Mouse (Mus musculus): Measurements from ENCODE around the gene Sv2b. TPM values are rescaled to one million over a fixed set of nuclear protein-coding genes. Genes with fewer than 3 reads are reported as not detected.

Gene Sv2b
- polyA plus RNA-seq, 1 experiment from 2014 or later = 7.4 TPM

GRCm38 (mm10) chr7:75302523-75303215 lies 6.4 kb downstream of the Sv2b start:
- WGBS = 80% methylated on average over 6 of the region's 6 CpGs

DNA sequence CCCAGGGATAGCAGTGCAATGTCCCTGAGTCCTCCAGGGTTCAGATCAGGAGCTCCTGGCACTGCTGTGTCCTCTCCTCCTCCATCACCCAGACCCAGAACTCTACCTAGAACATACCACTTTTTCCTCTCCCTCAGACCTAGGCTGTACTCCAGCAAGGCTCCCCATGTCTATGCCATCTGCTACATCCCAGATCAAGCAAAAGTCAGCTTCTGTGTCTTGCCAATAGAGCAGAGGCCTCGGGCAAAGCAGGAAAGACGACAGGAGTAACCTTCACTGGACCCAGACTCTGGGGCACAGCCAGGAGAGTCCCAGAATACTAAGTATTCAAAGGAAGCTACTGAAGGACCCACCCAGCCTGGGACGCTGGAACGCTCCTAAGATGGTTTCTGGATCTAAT lies 9.8 kb downstream of the Sv2b start:
- Histone ChIP-seq H3K4me3 (ENCODE audit: low read depth, low read length) (no peak overlapping the region), H3K27me3 (ENCODE audit: control insufficient read depth, insufficient read depth, low read length) (no peaks in the 10 kb centered on the region), H3K9me3 (ENCODE audit: control insufficient read depth, low read depth, low read length) (no peaks in the 10 kb centered on the region), H3K4me1 (ENCODE audit: control insufficient read depth, insufficient read depth, low read length) (no peaks in the 10 kb centered on the region), H3K4me2 (replicated peaks; ENCODE audit: low read depth, low read length) (no peak overlapping the region), H3K36me3 (ENCODE audit: control insufficient read depth, insufficient read depth, low read length) (no peaks in the 10 kb centered on the region), H3K27ac (ENCODE audit: low read length) (no peak overlapping the region), H3K9ac (replicated peaks; ENCODE audit: low read depth, low read length) (no peak overlapping the region)
- 88% methylated on average over 4 of the region's 4 CpGs for WGBS
- ATAC-seq (ENCODE audit: insufficient number of reproducible peaks, insufficient read depth, low FRiP score, low read depth) = no peak

More at GRCm38 (mm10) chr7:75302523-75303215, 6.4 kb downstream of the Sv2b start:
- Histone ChIP-seq H3K9me3 (ENCODE audit: control insufficient read depth, low read depth, low read length) (no peaks in the 10 kb centered on the region), H3K4me1 (ENCODE audit: control insufficient read depth, insufficient read depth, low read length) (0 out of 2 replicates have a peak, but pooled peaks cover 8% of the 10 kb centered on the region), H3K4me2 (replicated peaks; ENCODE audit: low read depth, low read length) (no peak overlapping the region), H3K27me3 (ENCODE audit: control insufficient read depth, insufficient read depth, low read length) (peaks cover 3% of the 10 kb centered on the region; the same call in 1 of the 2 replicates), H3K9ac (replicated peaks; ENCODE audit: low read depth, low read length) (no peak overlapping the region), H3K4me3 (ENCODE audit: low read depth, low read length) (no peak overlapping the region), H3K27ac (ENCODE audit: low read length) (no peak overlapping the region), H3K36me3 (ENCODE audit: control insufficient read depth, insufficient read depth, low read length) (no peaks in the 10 kb centered on the region)
- no peak for ATAC-seq (ENCODE audit: insufficient number of reproducible peaks, insufficient read depth, low FRiP score, low read depth)

- ATAC-seq (ENCODE audit: insufficient number of reproducible peaks, insufficient read depth, low FRiP score, low read depth) = no peak
- Histone ChIP-seq H3K9ac (replicated peaks; ENCODE audit: low read depth, low read length) (no peak overlapping the region), H3K4me3 (ENCODE audit: low read depth, low read length) (no peak overlapping the region), H3K4me1 (ENCODE audit: control insufficient read depth, insufficient read depth, low read length) (no peaks in the 10 kb centered on the region), H3K27ac (ENCODE audit: low read length) (no peak overlapping the region), H3K4me2 (replicated peaks; ENCODE audit: low read depth, low read length) (no peak overlapping the region), H3K9me3 (ENCODE audit: control insufficient read depth, low read depth, low read length) (no peaks in the 10 kb centered on the region), H3K36me3 (ENCODE audit: control insufficient read depth, insufficient read depth, low read length) (no peaks in the 10 kb centered on the region), H3K27me3 (ENCODE audit: control insufficient read depth, insufficient read depth, low read length) (no peaks in the 10 kb centered on the region)
- 23% methylated on average over 6 of the region's 6 CpGs for whole genome bisulfite sequencing
Measured at GRCm38 (mm10) chr7:75296688-75297119, 12.4 kb downstream of the Sv2b start.

DNA sequence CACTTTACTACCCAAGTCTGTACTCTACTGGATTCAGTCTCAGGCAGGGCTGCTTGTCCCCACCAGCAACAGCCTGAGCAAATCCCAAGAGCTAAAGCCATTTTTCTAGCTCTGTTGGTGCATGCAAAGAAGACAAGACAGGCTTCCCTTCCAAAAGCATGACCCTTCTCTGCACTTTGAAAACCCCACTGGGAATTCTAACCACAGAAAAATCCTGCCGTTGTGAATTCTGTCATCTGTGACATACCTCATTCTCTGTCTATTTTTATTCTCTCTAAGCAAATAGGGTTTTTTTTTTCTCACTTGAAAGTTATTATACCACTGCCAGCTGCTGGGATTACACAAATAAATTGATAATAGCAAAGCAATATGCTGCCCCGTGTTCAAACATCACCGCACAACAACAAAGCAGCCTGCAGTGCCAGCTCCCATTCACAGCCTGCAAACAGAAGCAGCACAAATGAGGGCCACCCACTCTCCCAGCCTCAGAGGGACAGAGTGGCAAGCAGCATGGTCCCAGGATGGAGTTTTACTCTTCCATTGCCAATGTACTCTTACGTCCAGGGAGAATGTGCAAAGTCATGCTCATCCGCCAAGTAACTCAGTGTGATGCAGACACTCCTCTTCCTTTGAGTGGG lies 13.7 kb downstream of the Sv2b start:
- 58% methylated on average over 5 of the region's 5 CpGs for WGBS
- H3K27ac ChIP-seq (ENCODE audit: low read length) = no peak overlapping the region
- ATAC-seq (ENCODE audit: insufficient number of reproducible peaks, insufficient read depth, low FRiP score, low read depth) = no peak

DNA sequence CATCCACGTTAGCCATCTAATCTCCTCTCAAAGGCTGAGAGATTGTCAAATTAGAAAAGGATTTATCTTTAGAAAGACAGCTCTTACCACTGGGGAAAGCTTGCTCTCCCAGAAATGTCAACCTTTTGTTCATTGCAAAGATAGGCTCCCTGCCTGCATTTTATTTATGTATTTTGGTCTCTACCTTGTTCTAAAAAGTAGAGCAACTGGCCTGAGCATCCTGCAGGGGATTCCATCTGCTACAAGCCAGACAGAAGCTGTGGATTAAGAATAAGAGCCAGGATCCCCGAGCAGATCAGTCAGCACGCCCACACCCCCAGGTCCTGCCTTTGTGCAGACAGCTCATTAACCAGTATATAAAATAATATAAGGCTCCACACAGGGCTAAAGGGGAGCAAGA lies 16.8 kb downstream of the Sv2b start:
- Histone ChIP-seq H3K27ac (ENCODE audit: low read length) (no peak overlapping the region), H3K9me3 (ENCODE audit: control insufficient read depth, low read depth, low read length) (no peaks in the 10 kb centered on the region), H3K9ac (replicated peaks; ENCODE audit: low read depth, low read length) (no peak overlapping the region), H3K27me3 (ENCODE audit: control insufficient read depth, insufficient read depth, low read length) (no peaks in the 10 kb centered on the region), H3K36me3 (ENCODE audit: control insufficient read depth, insufficient read depth, low read length) (no peaks in the 10 kb centered on the region), H3K4me1 (ENCODE audit: control insufficient read depth, insufficient read depth, low read length) (no peaks in the 10 kb centered on the region), H3K4me2 (replicated peaks; ENCODE audit: low read depth, low read length) (no peak overlapping the region), H3K4me3 (ENCODE audit: low read depth, low read length) (no peak overlapping the region)
- no peak for ATAC-seq (ENCODE audit: insufficient number of reproducible peaks, insufficient read depth, low FRiP score, low read depth)
- WGBS = 47% methylated on average over 3 of the region's 3 CpGs

More for the DNA sequence above, 13.7 kb downstream of the Sv2b start:
- no peaks in the 10 kb centered on the region for H3K9me3 ChIP-seq (ENCODE audit: control insufficient read depth, low read depth, low read length)
- H3K36me3 ChIP-seq (ENCODE audit: control insufficient read depth, insufficient read depth, low read length) = no peaks in the 10 kb centered on the region
- no peaks in the 10 kb centered on the region for H3K4me1 ChIP-seq (ENCODE audit: control insufficient read depth, insufficient read depth, low read length)
- no peak overlapping the region for H3K4me3 ChIP-seq (ENCODE audit: low read depth, low read length)
- H3K27me3 ChIP-seq (ENCODE audit: control insufficient read depth, insufficient read depth, low read length) = no peaks in the 10 kb centered on the region
- no peak overlapping the region for H3K9ac ChIP-seq (replicated peaks; ENCODE audit: low read depth, low read length)
- H3K4me2 ChIP-seq (replicated peaks; ENCODE audit: low read depth, low read length) = no peak overlapping the region

DNA sequence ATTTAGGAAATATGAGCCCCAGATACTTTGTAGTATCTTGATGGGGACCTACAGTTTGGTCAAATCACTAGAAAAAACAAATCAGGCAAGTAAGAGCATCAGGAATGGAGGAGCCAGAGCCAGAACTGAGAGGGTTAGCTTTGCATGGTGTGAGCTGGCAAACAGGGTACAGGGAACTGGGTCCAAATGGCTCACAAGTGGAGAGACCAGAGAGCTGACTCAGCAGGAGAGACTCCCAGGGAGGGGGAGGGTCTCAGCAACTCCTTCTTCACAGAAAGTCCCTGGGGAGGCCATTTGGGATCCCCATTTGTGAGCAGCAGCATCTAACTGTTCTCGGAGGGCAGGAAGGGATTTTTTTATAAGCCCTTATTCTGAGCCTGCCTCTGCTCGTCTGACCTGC lies 18.5 kb downstream of the Sv2b start:
- H3K27me3 ChIP-seq (ENCODE audit: control insufficient read depth, insufficient read depth, low read length) = no peaks in the 10 kb centered on the region
- no peak overlapping the region for H3K4me3 ChIP-seq (ENCODE audit: low read depth, low read length)
- no peaks in the 10 kb centered on the region for H3K36me3 ChIP-seq (ENCODE audit: control insufficient read depth, insufficient read depth, low read length)
- H3K4me1 ChIP-seq (ENCODE audit: control insufficient read depth, insufficient read depth, low read length) = no peaks in the 10 kb centered on the region
- H3K9ac ChIP-seq (replicated peaks; ENCODE audit: low read depth, low read length) = no peak overlapping the region
- H3K4me2 ChIP-seq (replicated peaks; ENCODE audit: low read depth, low read length) = no peak overlapping the region
- H3K27ac ChIP-seq (ENCODE audit: low read length) = no peak overlapping the region
- WGBS = 31% methylated on average over 2 of the region's 2 CpGs
- no peak for ATAC-seq (ENCODE audit: insufficient number of reproducible peaks, insufficient read depth, low FRiP score, low read depth)
- H3K9me3 ChIP-seq (ENCODE audit: control insufficient read depth, low read depth, low read length) = no peaks in the 10 kb centered on the region

DNA sequence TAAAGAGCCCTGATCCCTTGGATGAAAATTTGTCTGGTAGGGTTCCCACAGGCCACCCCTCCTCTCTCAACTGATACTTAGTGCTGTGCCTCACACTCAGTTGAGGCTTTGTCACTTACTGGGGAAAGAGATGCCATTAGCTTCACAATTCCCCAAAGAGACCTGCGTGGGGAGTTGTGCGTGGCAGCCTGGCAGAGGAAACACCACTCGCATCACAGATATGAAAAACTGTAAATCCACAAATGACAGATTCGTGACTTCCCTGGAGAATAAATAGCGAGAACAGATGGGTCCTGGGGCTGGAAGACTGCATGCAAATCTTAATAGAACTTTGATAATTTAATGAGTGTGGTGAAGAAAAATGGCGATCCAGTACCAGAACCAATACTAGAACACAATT lies 21.8 kb downstream of the Sv2b start:
- 82% methylated on average over 6 of the region's 6 CpGs for WGBS
- no peak for ATAC-seq (ENCODE audit: insufficient number of reproducible peaks, insufficient read depth, low FRiP score, low read depth)

GRCm38 (mm10) chr7:75282951-75283350 lies 26.1 kb downstream of the Sv2b start:
- 0 out of 2 replicates have a peak, but pooled peaks cover 5% of the 10 kb centered on the region for H3K4me1 ChIP-seq (ENCODE audit: control insufficient read depth, insufficient read depth, low read length)
- H3K27me3 ChIP-seq (ENCODE audit: control insufficient read depth, insufficient read depth, low read length) = no peaks in the 10 kb centered on the region
- 81% methylated on average over 3 of the region's 3 CpGs for WGBS
- no peak for ATAC-seq (ENCODE audit: insufficient number of reproducible peaks, insufficient read depth, low FRiP score, low read depth)
- no peak overlapping the region for H3K9ac ChIP-seq (replicated peaks; ENCODE audit: low read depth, low read length)
- H3K4me2 ChIP-seq (replicated peaks; ENCODE audit: low read depth, low read length) = no peak overlapping the region
- H3K36me3 ChIP-seq (ENCODE audit: control insufficient read depth, insufficient read depth, low read length) = no peaks in the 10 kb centered on the region
- no peaks in the 10 kb centered on the region for H3K9me3 ChIP-seq (ENCODE audit: control insufficient read depth, low read depth, low read length)
- no peak overlapping the region for H3K27ac ChIP-seq (ENCODE audit: low read length)
- H3K4me3 ChIP-seq (ENCODE audit: low read depth, low read length) = no peak overlapping the region

More for the DNA sequence above, 21.8 kb downstream of the Sv2b start:
- H3K27me3 ChIP-seq (ENCODE audit: control insufficient read depth, insufficient read depth, low read length) = no peaks in the 10 kb centered on the region
- no peak overlapping the region for H3K4me3 ChIP-seq (ENCODE audit: low read depth, low read length)
- H3K27ac ChIP-seq (ENCODE audit: low read length) = no peak overlapping the region
- H3K9ac ChIP-seq (replicated peaks; ENCODE audit: low read depth, low read length) = no peak overlapping the region
- H3K4me1 ChIP-seq (ENCODE audit: control insufficient read depth, insufficient read depth, low read length) = no peaks in the 10 kb centered on the region
- H3K9me3 ChIP-seq (ENCODE audit: control insufficient read depth, low read depth, low read length) = no peaks in the 10 kb centered on the region
- no peaks in the 10 kb centered on the region for H3K36me3 ChIP-seq (ENCODE audit: control insufficient read depth, insufficient read depth, low read length)
- H3K4me2 ChIP-seq (replicated peaks; ENCODE audit: low read depth, low read length) = no peak overlapping the region

Measured in stomach, embryonic 14.5 days (tissue).